Mouse (Mus musculus): ENCODE measurements at regions not wholly inside any gene's neighbourhood (a gene's known extent, or its start where the extent isn't known, plus 50 kb on each side); places are given as distances from the start of the nearest gene placed in this dataset.

- intact Hi-C loops (cut with DNase I), result loop anchor here (10.0 kb wide), 1 partner anchor 205 kb away; the partner anchor contains the start of gene Car2
- no peak for DNase-seq
Measured at GRCm38 (mm10) chr3:15090124-15090523, 204.1 kb downstream of the Car2 start.

GRCm38 (mm10) chr3:15098206-15098817 lies 212.2 kb downstream of the Car2 start:
- Histone ChIP-seq H3K79me2 (replicated peaks; ENCODE audit: control insufficient read depth, insufficient read depth, low read length) (no peaks in the 10 kb centered on the region), H3K9ac (ENCODE audit: low read depth, low read length) (no peak overlapping the region), H3K27ac (no peak overlapping the region), H3K4me1 (ENCODE audit: control insufficient read depth, insufficient read depth, low read length) (no peaks in the 10 kb centered on the region), H3K36me3 (ENCODE audit: control insufficient read depth, insufficient read depth, low read length) (no peaks in the 10 kb centered on the region), H3K27me3 (ENCODE audit: control insufficient read depth, insufficient read depth, low read length) (no peaks in the 10 kb centered on the region), H3K4me3 (no peak overlapping the region)
- no peak for TF ChIP-seq POLR2A (IDR thresholded peaks at IDR 0.05; ENCODE audit: insufficient read depth, low read depth, low read length)
- TF ChIP-seq CTCF (IDR thresholded peaks at IDR 0.05), result no peak
- no peak for TF ChIP-seq EP300 (IDR thresholded peaks at IDR 0.05; ENCODE audit: insufficient read depth, low read depth, low read length)
- WGBS, result 55% methylated on average over 6 of the region's 6 CpGs
- intact Hi-C loops (cut with DNase I), result loop anchor here (10.0 kb wide), 1 partner anchor 214 kb away; the partner anchor contains the start of gene Car2
- DNase-seq, result no peak

More at GRCm38 (mm10) chr3:15090124-15090523, 204.1 kb downstream of the Car2 start:
- TF ChIP-seq EP300 (IDR thresholded peaks at IDR 0.05; ENCODE audit: insufficient read depth, low read depth, low read length) (no peak), POLR2A (IDR thresholded peaks at IDR 0.05; ENCODE audit: insufficient read depth, low read depth, low read length) (no peak), CTCF (IDR thresholded peaks at IDR 0.05) (peak; percentile 46)
- no peaks in the 10 kb centered on the region for H3K79me2 ChIP-seq (replicated peaks; ENCODE audit: control insufficient read depth, insufficient read depth, low read length)
- H3K4me1 ChIP-seq (ENCODE audit: control insufficient read depth, insufficient read depth, low read length), result no peaks in the 10 kb centered on the region
- no peak overlapping the region for H3K27ac ChIP-seq
- no peaks in the 10 kb centered on the region for H3K36me3 ChIP-seq (ENCODE audit: control insufficient read depth, insufficient read depth, low read length)
- no peak overlapping the region for H3K9ac ChIP-seq (ENCODE audit: low read depth, low read length)
- H3K4me3 ChIP-seq, result no peak overlapping the region
- no peaks in the 10 kb centered on the region for H3K27me3 ChIP-seq (ENCODE audit: control insufficient read depth, insufficient read depth, low read length)
- 66% methylated on average over 1 of the region's 1 CpGs for WGBS

- H3K27me3 ChIP-seq (ENCODE audit: control insufficient read depth, insufficient read depth, low read length), result no peaks in the 10 kb centered on the region
- intact Hi-C loops (cut with DNase I), result loop anchor here (10.0 kb wide), 1 partner anchor 214 kb away; the partner anchor contains the start of gene Car2
- no peaks in the 10 kb centered on the region for H3K79me2 ChIP-seq (replicated peaks; ENCODE audit: control insufficient read depth, insufficient read depth, low read length)
- H3K4me3 ChIP-seq, result no peak overlapping the region
- no peak for TF ChIP-seq CTCF (IDR thresholded peaks at IDR 0.05)
- TF ChIP-seq POLR2A (IDR thresholded peaks at IDR 0.05; ENCODE audit: insufficient read depth, low read depth, low read length), result no peak
- no peak for TF ChIP-seq EP300 (IDR thresholded peaks at IDR 0.05; ENCODE audit: insufficient read depth, low read depth, low read length)
- H3K9ac ChIP-seq (ENCODE audit: low read depth, low read length), result no peak overlapping the region
- H3K27ac ChIP-seq, result no peak overlapping the region
- no peaks in the 10 kb centered on the region for H3K4me1 ChIP-seq (ENCODE audit: control insufficient read depth, insufficient read depth, low read length)
- no peaks in the 10 kb centered on the region for H3K36me3 ChIP-seq (ENCODE audit: control insufficient read depth, insufficient read depth, low read length)
- no peak for DNase-seq
Measured at GRCm38 (mm10) chr3:15098981-15099380, 212.9 kb downstream of the Car2 start.

GRCm38 (mm10) chr3:15105627-15106026 lies 219.6 kb downstream of the Car2 start:
- no peaks in the 10 kb centered on the region for H3K4me1 ChIP-seq (ENCODE audit: control insufficient read depth, insufficient read depth, low read length)
- H3K9ac ChIP-seq (ENCODE audit: low read depth, low read length), result no peak overlapping the region
- TF ChIP-seq POLR2A (IDR thresholded peaks at IDR 0.05; ENCODE audit: insufficient read depth, low read depth, low read length), result no peak
- TF ChIP-seq CTCF (IDR thresholded peaks at IDR 0.05), result no peak
- TF ChIP-seq EP300 (IDR thresholded peaks at IDR 0.05; ENCODE audit: insufficient read depth, low read depth, low read length), result no peak
- H3K27me3 ChIP-seq (ENCODE audit: control insufficient read depth, insufficient read depth, low read length), result no peaks in the 10 kb centered on the region
- no peak overlapping the region for H3K27ac ChIP-seq
- DNase-seq, result no peak
- no peak overlapping the region for H3K4me3 ChIP-seq
- intact Hi-C loops (cut with DNase I), result no loop called here
- H3K36me3 ChIP-seq (ENCODE audit: control insufficient read depth, insufficient read depth, low read length), result no peaks in the 10 kb centered on the region
- 59% methylated on average over 4 of the region's 4 CpGs for whole genome bisulfite sequencing
- H3K79me2 ChIP-seq (replicated peaks; ENCODE audit: control insufficient read depth, insufficient read depth, low read length), result no peaks in the 10 kb centered on the region

GRCm38 (mm10) chr3:15106281-15106680 lies 220.2 kb downstream of the Car2 start:
- intact Hi-C loops (cut with DNase I), result no loop called here
- no peak for TF ChIP-seq POLR2A (IDR thresholded peaks at IDR 0.05; ENCODE audit: insufficient read depth, low read depth, low read length)
- no peak for TF ChIP-seq EP300 (IDR thresholded peaks at IDR 0.05; ENCODE audit: insufficient read depth, low read depth, low read length)
- no peak for TF ChIP-seq CTCF (IDR thresholded peaks at IDR 0.05)
- H3K9ac ChIP-seq (ENCODE audit: low read depth, low read length), result no peak overlapping the region
- H3K27ac ChIP-seq, result no peak overlapping the region
- H3K4me3 ChIP-seq, result no peak overlapping the region
- no peaks in the 10 kb centered on the region for H3K27me3 ChIP-seq (ENCODE audit: control insufficient read depth, insufficient read depth, low read length)
- H3K4me1 ChIP-seq (ENCODE audit: control insufficient read depth, insufficient read depth, low read length), result no peaks in the 10 kb centered on the region
- 81% methylated on average over 6 of the region's 6 CpGs for WGBS
- no peaks in the 10 kb centered on the region for H3K79me2 ChIP-seq (replicated peaks; ENCODE audit: control insufficient read depth, insufficient read depth, low read length)
- no peaks in the 10 kb centered on the region for H3K36me3 ChIP-seq (ENCODE audit: control insufficient read depth, insufficient read depth, low read length)
- DNase-seq, result no peak

GRCm38 (mm10) chr3:15107301-15107700 lies 221.2 kb downstream of the Car2 start:
- Histone ChIP-seq H3K4me3 (no peak overlapping the region), H3K79me2 (replicated peaks; ENCODE audit: control insufficient read depth, insufficient read depth, low read length) (no peaks in the 10 kb centered on the region), H3K27ac (no peak overlapping the region), H3K4me1 (ENCODE audit: control insufficient read depth, insufficient read depth, low read length) (no peaks in the 10 kb centered on the region), H3K36me3 (ENCODE audit: control insufficient read depth, insufficient read depth, low read length) (no peaks in the 10 kb centered on the region), H3K9ac (ENCODE audit: low read depth, low read length) (no peak overlapping the region), H3K27me3 (ENCODE audit: control insufficient read depth, insufficient read depth, low read length) (no peaks in the 10 kb centered on the region)
- intact Hi-C loops (cut with DNase I), result no loop called here
- 90% methylated on average over 5 of the region's 5 CpGs for WGBS
- TF ChIP-seq POLR2A (IDR thresholded peaks at IDR 0.05; ENCODE audit: insufficient read depth, low read depth, low read length), result no peak
- TF ChIP-seq CTCF (IDR thresholded peaks at IDR 0.05), result no peak
- no peak for TF ChIP-seq EP300 (IDR thresholded peaks at IDR 0.05; ENCODE audit: insufficient read depth, low read depth, low read length)
- DNase-seq, result no peak

All from heart, adult 2 months (tissue).